Mouse (Mus musculus) hindbrain, embryonic 11.5 days (tissue): ENCODE measurements around the gene Ffar3. TPM values are rescaled to one million over a fixed set of nuclear protein-coding genes. Genes with fewer than 3 reads are reported as not detected.
"Not testable (repeated sequence)": the region's sequence is repeated elsewhere in the genome, so short reads cannot be mapped to it uniquely, and the experiment has no call there.

Experiments
- ATAC-seq: fragments of 200-750 bp; cut with Nextera tagmentation; 2 replicates; pipeline ENCODE4 v1.8.0; 2017; ENCODE audit warnings: mild to moderate bottlenecking, moderate TSS enrichment, moderate library complexity; ENCODE audit not compliant: low FRiP score
- DNase-seq: peaks from one replicate; pipeline ENCODE4 v3.0.0-alpha.2; 2015; ENCODE audit warnings: low spot score
- H3K27ac ChIP-seq: fragments of 300-500 bp; sonication (generic); 2 replicates; pipeline ENCODE4 v1.5.1; 2014; ENCODE audit warnings: mild to moderate bottlenecking, low read depth, low read length
- H3K27me3 ChIP-seq: fragments of 300-500 bp; sonication (generic); 2 replicates; pipeline ENCODE4 v1.6.1; 2014; ENCODE audit warnings: mild to moderate bottlenecking, low read length, moderate library complexity, mixed read lengths; ENCODE audit not compliant: control insufficient read depth, insufficient read depth
- H3K36me3 ChIP-seq: fragments of 300-500 bp; sonication (generic); 2 replicates; pipeline ENCODE4 v1.6.1; 2014; ENCODE audit warnings: mild to moderate bottlenecking, low read length, moderate library complexity, mixed read lengths; ENCODE audit not compliant: control insufficient read depth, insufficient read depth
- H3K4me1 ChIP-seq: fragments of 300-500 bp; sonication (generic); replicated peaks from 2 replicates; pipeline ENCODE4 v1.6.1; 2014; ENCODE audit warnings: low read length, mixed read lengths; ENCODE audit not compliant: control insufficient read depth, insufficient read depth
- H3K4me2 ChIP-seq: fragments of 300-500 bp; sonication (generic); replicated peaks from 2 replicates; pipeline ENCODE4 v1.6.1; 2014; ENCODE audit warnings: mild to moderate bottlenecking, low read depth, low read length
- H3K4me3 ChIP-seq: fragments of 300-500 bp; sonication (generic); 2 replicates; pipeline ENCODE4 v1.5.1; 2014; ENCODE audit warnings: low read depth, low read length
- H3K9ac ChIP-seq: fragments of 300-500 bp; sonication (generic); 2 replicates; pipeline ENCODE4 v1.6.1; 2014; ENCODE audit warnings: low read depth, low read length
- H3K9me3 ChIP-seq: fragments of 300-500 bp; sonication (generic); 2 replicates; pipeline ENCODE4 v1.6.1; 2016; ENCODE audit warnings: low read length; ENCODE audit not compliant: control insufficient read depth
- WGBS: fragments of 180-500 bp; shearing (Covaris S2); extraction: QIAGEN DNeasy Blood & Tissue Kit; methylation state at CpG from one replicate; pipeline ENCODE4 v1.1.7; 2014; 5-methylcytosine and 5-hydroxymethylcytosine counted together
- polyA plus RNA-seq: library from polyadenylated mRNA; unstranded; fragments of >200 nt; fragmentation: Nextera tagmentation; extraction: Ambion mirVana; gene quantifications from 2 replicates; pipeline ENCODE4 v1.2.1, GENCODE M21; 2014

Gene Ffar3
- polyA plus RNA-seq, 1 experiment from 2014 or later, result not detected

GRCm38 (mm10) chr7:30837277-30837676, 18.7 kb downstream of the Ffar3 start:
- ATAC-seq (no peak), DNase-seq (no peak)
- Histone ChIP-seq H3K27ac (no peak overlapping the region), H3K4me2 (no peak overlapping the region), H3K27me3 (no peaks in the 10 kb centered on the region), H3K4me3 (no peak overlapping the region), H3K9me3 (no peaks in the 10 kb centered on the region), H3K4me1 (no peaks in the 10 kb centered on the region), H3K9ac (no peak overlapping the region), H3K36me3 (no peaks in the 10 kb centered on the region)

- not testable (repeated sequence) for H3K9me3 ChIP-seq, DNase-seq, H3K4me1 ChIP-seq, H3K9ac ChIP-seq, H3K36me3 ChIP-seq, H3K4me3 ChIP-seq, H3K27ac ChIP-seq, ATAC-seq, H3K4me2 ChIP-seq, H3K27me3 ChIP-seq
- WGBS, result 39% methylated on average over 9 of the region's 11 CpGs
These were observed 23.3 kb downstream of the Ffar3 start for GRCm38 (mm10) chr7:30832684-30833083.

GRCm38 (mm10) chr7:30832261-30832660, 23.7 kb downstream of the Ffar3 start:
- no peaks in the 10 kb centered on the region for H3K9me3 ChIP-seq
- ATAC-seq (no peak), DNase-seq (no peak)
- H3K27me3 ChIP-seq, result no peaks in the 10 kb centered on the region
- H3K4me1 ChIP-seq, result no peaks in the 10 kb centered on the region
- H3K4me3 ChIP-seq, result no peak overlapping the region
- no peak overlapping the region for H3K4me2 ChIP-seq
- no peak overlapping the region for H3K9ac ChIP-seq
- 72% methylated on average over 13 of the region's 17 CpGs for WGBS
- H3K36me3 ChIP-seq, result no peaks in the 10 kb centered on the region
- no peak overlapping the region for H3K27ac ChIP-seq

GRCm38 (mm10) chr7:30829428-30829827, 26.6 kb downstream of the Ffar3 start:
- Histone ChIP-seq H3K4me2 (no peak overlapping the region), H3K9ac (no peak overlapping the region), H3K9me3 (no peaks in the 10 kb centered on the region), H3K27me3 (no peaks in the 10 kb centered on the region), H3K27ac (no peak overlapping the region), H3K36me3 (no peaks in the 10 kb centered on the region), H3K4me3 (no peak overlapping the region), H3K4me1 (no peaks in the 10 kb centered on the region)
- DNase-seq, result no peak
- WGBS, result 66% methylated on average over 3 of the region's 3 CpGs
- no peak for ATAC-seq

- H3K27ac ChIP-seq, H3K4me2 ChIP-seq, H3K27me3 ChIP-seq, H3K4me3 ChIP-seq, H3K9ac ChIP-seq, ATAC-seq, DNase-seq, H3K36me3 ChIP-seq, H3K4me1 ChIP-seq, H3K9me3 ChIP-seq: not testable (repeated sequence)
These were observed 27.1 kb downstream of the Ffar3 start for GRCm38 (mm10) chr7:30828871-30829270.

GRCm38 (mm10) chr7:30826660-30827059, 29.3 kb downstream of the Ffar3 start:
- H3K36me3 ChIP-seq, result no peaks in the 10 kb centered on the region
- H3K9ac ChIP-seq, result no peak overlapping the region
- H3K4me3 ChIP-seq, result no peak overlapping the region
- DNase-seq (no peak), ATAC-seq (no peak)
- H3K4me2 ChIP-seq, result no peak overlapping the region
- no peak overlapping the region for H3K27ac ChIP-seq
- H3K4me1 ChIP-seq, result no peaks in the 10 kb centered on the region
- WGBS, result 94% methylated on average over 10 of the region's 10 CpGs
- no peaks in the 10 kb centered on the region for H3K27me3 ChIP-seq
- H3K9me3 ChIP-seq, result no peaks in the 10 kb centered on the region

GRCm38 (mm10) chr7:30824306-30824705, 31.7 kb downstream of the Ffar3 start:
- DNase-seq (no peak), ATAC-seq (no peak)
- Histone ChIP-seq H3K27me3 (no peaks in the 10 kb centered on the region), H3K27ac (no peak overlapping the region), H3K36me3 (no peaks in the 10 kb centered on the region), H3K9ac (no peak overlapping the region), H3K4me1 (no peaks in the 10 kb centered on the region), H3K4me3 (no peak overlapping the region), H3K4me2 (no peak overlapping the region), H3K9me3 (no peaks in the 10 kb centered on the region)
- 90% methylated on average over 3 of the region's 3 CpGs for WGBS

GRCm38 (mm10) chr7:30823675-30824074, 32.3 kb downstream of the Ffar3 start, which contains the start of gene Ffar2:
Ffar2 (minus strand) TSS chr7:30823775.
- Histone ChIP-seq H3K36me3 (no peaks in the 10 kb centered on the region), H3K9ac (no peak within 1 kb of the TSS), H3K4me1 (no peaks in the 10 kb centered on the region), H3K27ac (no peak within 1 kb of the TSS), H3K9me3 (no peaks in the 10 kb centered on the region), H3K4me3 (no peak within 1 kb of the TSS), H3K27me3 (no peaks in the 10 kb centered on the region), H3K4me2 (no peak within 1 kb of the TSS)
- no peak for ATAC-seq
- DNase-seq, result no peak
- 90% methylated on average over 18 of the region's 18 CpGs for WGBS

- Histone ChIP-seq H3K27ac (no peak overlapping the region), H3K9ac (no peak overlapping the region), H3K9me3 (no peaks in the 10 kb centered on the region), H3K4me1 (no peaks in the 10 kb centered on the region), H3K4me2 (no peak overlapping the region), H3K36me3 (no peaks in the 10 kb centered on the region), H3K4me3 (no peak overlapping the region), H3K27me3 (no peaks in the 10 kb centered on the region)
- 72% methylated on average over 5 of the region's 5 CpGs for WGBS
- no peak for DNase-seq
- ATAC-seq, result no peak
These were observed 34.4 kb downstream of the Ffar3 start for GRCm38 (mm10) chr7:30821532-30821931.
